Mouse (Mus musculus) liver, adult 2 months (tissue): Measurements from ENCODE around the gene Abhd10. TPM values are rescaled to one million over a fixed set of nuclear protein-coding genes. Genes with fewer than 3 reads are reported as not detected.

ENCODE experiments used
- DNase-seq: peaks from one replicate; pipeline ENCODE4 v3.0.0-alpha.2; 2011; ENCODE audit warnings: low read depth, low spot score; ENCODE audit errors: extremely low read depth
- H3K27ac ChIP-seq: fragments of 200-500 bp; replicated peaks from 2 replicates; pipeline ENCODE4 v1.5.1; 2012; ENCODE audit warnings: low read depth, mild to moderate bottlenecking, control low read depth, inconsistent platforms, low read length; ENCODE audit not compliant: insufficient read depth
- H3K27me3 ChIP-seq: fragments of 200-500 bp; 2 replicates; pipeline ENCODE4 v1.6.1; 2012; ENCODE audit warnings: mild to moderate bottlenecking, moderate library complexity, low read length, inconsistent platforms; ENCODE audit not compliant: control insufficient read depth, insufficient read depth
- H3K36me3 ChIP-seq: fragments of 200-500 bp; 2 replicates; pipeline ENCODE4 v1.6.1; 2012; ENCODE audit warnings: low read length, inconsistent platforms; ENCODE audit not compliant: control insufficient read depth, insufficient read depth
- H3K4me1 ChIP-seq: fragments of 200-500 bp; 2 replicates; pipeline ENCODE4 v1.6.1; 2011; ENCODE audit warnings: low read length; ENCODE audit not compliant: control insufficient read depth, insufficient read depth
- H3K4me3 ChIP-seq: fragments of 200-500 bp; 2 replicates; pipeline ENCODE4 v1.5.1; 2011; ENCODE audit warnings: low read depth, mild to moderate bottlenecking, control low read depth, low read length, moderate library complexity; ENCODE audit not compliant: insufficient read depth
- H3K79me2 ChIP-seq: fragments of 200-500 bp; 2 replicates; pipeline ENCODE4 v1.6.1; 2012; ENCODE audit warnings: inconsistent platforms, mild to moderate bottlenecking, low read length, moderate library complexity; ENCODE audit not compliant: control insufficient read depth, insufficient read depth
- H3K9ac ChIP-seq: fragments of 200-500 bp; 2 replicates; pipeline ENCODE4 v1.6.1; 2012; ENCODE audit warnings: low read depth, mild to moderate bottlenecking, control low read depth, inconsistent platforms, low read length
- CTCF ChIP-seq: fragments of 200-500 bp; IDR thresholded peaks from 2 replicates; pipeline ENCODE4 v1.5.1; 2011; ENCODE audit warnings: low read depth, low read length, control low read depth
- POLR2A ChIP-seq: fragments of 200-500 bp; IDR thresholded peaks from 2 replicates; pipeline ENCODE4 v1.6.1; 2011; ENCODE audit warnings: low read length, control low read depth; ENCODE audit not compliant: insufficient read depth; ENCODE audit errors: extremely low read depth
- WGBS: fragments of 180-500 bp; shearing (Covaris S2); methylation state at CpG from one replicate; pipeline ENCODE4 v1.1.7; 2018; 5-methylcytosine and 5-hydroxymethylcytosine counted together
- polyA plus RNA-seq: library from polyadenylated mRNA; depleted of rRNA; stranded (reverse); fragments of >200 nt; gene quantifications from 2 replicates; pipeline ENCODE4 v1.2.3, GENCODE M21; 2012
- total RNA-seq: library from RNA; depleted of rRNA; stranded (reverse); fragments of >200 nt; gene quantifications from 2 replicates; pipeline ENCODE4 v1.2.3, GENCODE M21; 2014

Gene Abhd10
- total and polyA plus RNA-seq, 2 experiments = 4.6 to 5.1 TPM

GRCm38 (mm10) chr16:45774813-45775212, 32.1 kb upstream of the Abhd10 start:
- 89% methylated on average over 5 of the region's 5 CpGs for WGBS
- Histone ChIP-seq H3K4me1 (no peaks in the 10 kb centered on the region), H3K4me3 (no peak overlapping the region), H3K79me2 (no peaks in the 10 kb centered on the region), H3K27ac (no peak overlapping the region), H3K9ac (no peak overlapping the region), H3K36me3 (peaks cover 73% of the 10 kb centered on the region), H3K27me3 (no peaks in the 10 kb centered on the region)
- TF ChIP-seq POLR2A (no peak), CTCF (no peak)
- no peak for DNase-seq

GRCm38 (mm10) chr16:45770914-45771313, 28.2 kb upstream of the Abhd10 start:
- Histone ChIP-seq H3K79me2 (no peaks in the 10 kb centered on the region), H3K36me3 (peaks cover 57% of the 10 kb centered on the region), H3K4me1 (no peaks in the 10 kb centered on the region), H3K27me3 (no peaks in the 10 kb centered on the region), H3K4me3 (no peak overlapping the region), H3K27ac (no peak overlapping the region), H3K9ac (no peak overlapping the region)
- TF ChIP-seq CTCF = no peak
- TF ChIP-seq POLR2A = no peak
- WGBS = 88% methylated on average over 6 of the region's 6 CpGs
- DNase-seq = no peak

- Histone ChIP-seq H3K9ac (no peak overlapping the region), H3K27me3 (no peaks in the 10 kb centered on the region), H3K79me2 (no peaks in the 10 kb centered on the region), H3K4me3 (no peak overlapping the region), H3K27ac (no peak overlapping the region), H3K4me1 (no peaks in the 10 kb centered on the region), H3K36me3 (peaks cover 51% of the 10 kb centered on the region)
- 87% methylated on average over 10 of the region's 10 CpGs for WGBS
- DNase-seq = no peak
- TF ChIP-seq CTCF (no peak), POLR2A (no peak)
These were observed 25.3 kb upstream of the Abhd10 start for GRCm38 (mm10) chr16:45767853-45768640.

- Histone ChIP-seq H3K9ac (no peak overlapping the region), H3K4me1 (no peaks in the 10 kb centered on the region), H3K4me3 (no peak overlapping the region), H3K79me2 (no peaks in the 10 kb centered on the region), H3K27ac (no peak overlapping the region), H3K27me3 (no peaks in the 10 kb centered on the region), H3K36me3 (peaks cover 54% of the 10 kb centered on the region)
- DNase-seq = no peak
- TF ChIP-seq POLR2A (no peak), CTCF (no peak)
- 82% methylated on average over 4 of the region's 4 CpGs for WGBS
These were observed 24.7 kb upstream of the Abhd10 start for GRCm38 (mm10) chr16:45767434-45767833.

GRCm38 (mm10) chr16:45765801-45766494, 23.2 kb upstream of the Abhd10 start:
- H3K27ac ChIP-seq = no peak overlapping the region
- DNase-seq = no peak
- H3K79me2 ChIP-seq = no peaks in the 10 kb centered on the region
- H3K4me3 ChIP-seq = no peak overlapping the region
- H3K36me3 ChIP-seq = peaks cover 48% of the 10 kb centered on the region
- no peaks in the 10 kb centered on the region for H3K27me3 ChIP-seq
- 87% methylated on average over 7 of the region's 7 CpGs for WGBS
- no peak for TF ChIP-seq POLR2A
- no peak for TF ChIP-seq CTCF
- no peaks in the 10 kb centered on the region for H3K4me1 ChIP-seq
- no peak overlapping the region for H3K9ac ChIP-seq

GRCm38 (mm10) chr16:45765102-45765501, 22.3 kb upstream of the Abhd10 start:
- no peaks in the 10 kb centered on the region for H3K4me1 ChIP-seq
- H3K4me3 ChIP-seq = no peak overlapping the region
- H3K27ac ChIP-seq = no peak overlapping the region
- DNase-seq = no peak
- H3K9ac ChIP-seq = no peak overlapping the region
- no peak for TF ChIP-seq POLR2A
- TF ChIP-seq CTCF = no peak
- no peaks in the 10 kb centered on the region for H3K79me2 ChIP-seq
- WGBS = 73% methylated on average over 3 of the region's 3 CpGs
- H3K27me3 ChIP-seq = no peaks in the 10 kb centered on the region
- peaks cover 50% of the 10 kb centered on the region for H3K36me3 ChIP-seq
